Mouse (Mus musculus): ENCODE measurements around the gene Filip1. TPM values are rescaled to one million over a fixed set of nuclear protein-coding genes. Genes with fewer than 3 reads are reported as not detected.

Gene Filip1
- total and polyA plus RNA-seq, 2 experiments from 2014 or later, result 5.9 to 9.2 TPM

DNA sequence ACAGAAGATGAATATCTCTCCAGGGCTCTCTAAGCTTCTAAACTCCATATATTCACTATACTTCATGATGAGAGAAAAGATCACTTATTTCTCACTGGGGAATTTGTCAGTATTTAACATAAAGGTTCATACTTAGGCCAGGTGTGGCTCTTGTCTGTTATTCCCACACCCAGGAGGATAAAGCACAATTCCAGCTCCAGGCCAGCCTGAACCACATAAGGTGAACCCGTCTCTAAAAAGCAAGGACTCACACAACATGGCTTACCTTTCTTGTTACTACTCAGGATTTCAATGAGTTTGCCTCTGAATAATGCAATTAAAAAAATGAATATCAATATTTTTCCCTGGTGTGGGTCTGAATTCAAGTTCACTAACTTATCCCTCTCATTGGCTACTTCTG, 23.6 kb downstream of the Filip1 start:
- Histone ChIP-seq H3K27me3 (ENCODE audit: insufficient read depth, low read length) (no peaks in the 10 kb centered on the region), H3K36me3 (ENCODE audit: insufficient read depth) (no peaks in the 10 kb centered on the region), H3K9ac (no peak overlapping the region), H3K4me1 (ENCODE audit: insufficient read depth) (no peaks in the 10 kb centered on the region), H3K4me2 (ENCODE audit: low read depth) (no peak overlapping the region), H3K9me3 (ENCODE audit: low read length) (no peaks in the 10 kb centered on the region), H3K4me3 (ENCODE audit: low read depth, low read length) (no peak overlapping the region), H3K27ac (ENCODE audit: low read depth, low read length) (no peak overlapping the region)
- DNase-seq, result no peak
- WGBS, result 85% methylated on average over 1 of the region's 1 CpGs
- no peak for TF ChIP-seq CTCF (IDR thresholded peaks at IDR 0.05; ENCODE audit: low read depth)
- ATAC-seq, result no peak

DNA sequence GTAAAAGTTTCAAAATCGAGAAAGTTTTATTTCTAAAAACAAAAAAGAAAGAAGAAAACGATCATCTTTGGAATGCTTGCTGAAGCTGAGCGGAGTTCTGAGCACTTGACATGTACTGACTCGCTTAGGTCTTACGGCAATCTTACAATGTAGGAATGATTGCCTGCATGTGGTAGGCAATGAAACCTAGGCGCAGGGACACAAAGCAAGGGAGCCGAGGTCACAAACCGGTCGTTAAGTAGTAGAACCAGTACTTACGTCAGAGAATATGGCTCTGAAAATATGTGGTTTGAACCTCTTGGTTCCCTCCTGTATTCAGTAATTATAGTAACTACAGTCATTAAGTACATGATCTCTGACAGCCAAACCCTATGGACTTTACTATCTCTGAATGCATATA, 29.4 kb downstream of the Filip1 start:
- Histone ChIP-seq H3K36me3 (ENCODE audit: insufficient read depth) (no peaks in the 10 kb centered on the region), H3K4me2 (ENCODE audit: low read depth) (no peak overlapping the region), H3K4me3 (ENCODE audit: low read depth, low read length) (no peak overlapping the region), H3K27ac (ENCODE audit: low read depth, low read length) (no peak overlapping the region), H3K4me1 (ENCODE audit: insufficient read depth) (no peaks in the 10 kb centered on the region), H3K9ac (no peak overlapping the region), H3K9me3 (ENCODE audit: low read length) (no peaks in the 10 kb centered on the region), H3K27me3 (ENCODE audit: insufficient read depth, low read length) (no peaks in the 10 kb centered on the region)
- no peak for DNase-seq
- 88% methylated on average over 10 of the region's 10 CpGs for WGBS
- no peak for ATAC-seq
- TF ChIP-seq CTCF (IDR thresholded peaks at IDR 0.05; ENCODE audit: low read depth), result no peak

DNA sequence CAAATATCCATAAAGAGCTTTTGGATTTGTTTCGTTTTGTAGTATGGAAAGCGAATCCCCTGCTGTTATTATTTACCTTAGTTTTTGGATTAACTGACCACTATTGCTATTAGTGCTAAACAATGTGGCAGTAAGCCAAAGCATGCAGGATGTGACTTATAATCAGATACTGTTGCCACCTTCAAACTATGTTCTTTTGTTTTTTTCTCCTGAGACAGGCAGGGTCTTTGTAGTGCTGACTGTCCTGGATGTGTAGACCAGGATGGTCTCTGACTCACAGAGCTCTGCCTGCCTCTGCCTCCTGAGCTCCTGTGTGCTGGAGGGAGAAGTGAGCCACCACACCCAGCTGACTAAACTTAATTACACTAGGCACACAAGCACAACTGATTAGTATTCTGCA, 33.4 kb downstream of the Filip1 start:
- no peak overlapping the region for H3K4me2 ChIP-seq (ENCODE audit: low read depth)
- no peak overlapping the region for H3K27ac ChIP-seq (ENCODE audit: low read depth, low read length)
- WGBS, result 75% methylated on average over 2 of the region's 2 CpGs
- 0 out of 2 replicates have a peak, but pooled peaks cover 3% of the 10 kb centered on the region for H3K4me1 ChIP-seq (ENCODE audit: insufficient read depth)
- no peak for TF ChIP-seq CTCF (IDR thresholded peaks at IDR 0.05; ENCODE audit: low read depth)
- no peaks in the 10 kb centered on the region for H3K9me3 ChIP-seq (ENCODE audit: low read length)
- DNase-seq (no peak), ATAC-seq (no peak)
- H3K4me3 ChIP-seq (ENCODE audit: low read depth, low read length), result no peak overlapping the region
- H3K27me3 ChIP-seq (ENCODE audit: insufficient read depth, low read length), result no peaks in the 10 kb centered on the region
- no peaks in the 10 kb centered on the region for H3K36me3 ChIP-seq (ENCODE audit: insufficient read depth)
- H3K9ac ChIP-seq, result no peak overlapping the region

DNA sequence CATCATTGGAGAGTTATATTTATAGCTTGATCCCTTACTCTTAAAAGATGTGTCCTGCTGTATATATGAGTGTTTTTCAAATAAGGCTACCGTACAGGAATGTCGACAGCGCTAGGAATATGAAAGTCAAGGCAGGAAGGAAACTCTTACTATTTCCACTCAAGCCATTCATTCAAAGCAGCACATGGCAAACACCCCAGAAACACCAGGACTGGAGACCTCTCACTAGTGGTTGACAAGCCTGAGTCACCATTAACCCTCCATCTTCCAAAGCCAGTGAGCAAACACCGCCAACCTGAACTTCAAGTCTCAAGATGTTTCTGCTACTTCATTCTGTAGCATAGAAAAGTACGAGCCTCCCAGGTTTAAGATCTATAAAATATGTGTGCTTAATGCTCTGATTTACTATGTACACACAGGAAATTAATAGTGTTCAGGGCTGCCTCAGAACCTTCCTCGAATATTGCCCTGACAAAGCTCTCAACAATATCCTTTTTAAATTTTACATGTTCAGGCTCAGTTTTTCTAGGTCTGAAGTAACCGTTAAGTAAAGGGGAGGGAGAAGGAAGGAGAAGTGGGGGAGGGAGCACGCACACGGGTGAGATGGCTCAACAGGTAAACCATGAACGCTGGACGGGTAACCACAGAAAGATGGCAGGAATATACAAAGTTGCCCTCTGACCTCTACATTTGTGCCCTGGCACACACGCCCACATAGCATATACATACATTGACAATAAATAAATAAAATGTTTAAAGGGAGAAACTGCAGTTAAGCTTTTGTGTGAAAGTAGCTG, 34.2 kb downstream of the Filip1 start:
- Histone ChIP-seq H3K9ac (no peak overlapping the region), H3K27ac (ENCODE audit: low read depth, low read length) (no peak overlapping the region), H3K27me3 (ENCODE audit: insufficient read depth, low read length) (no peaks in the 10 kb centered on the region), H3K9me3 (ENCODE audit: low read length) (no peaks in the 10 kb centered on the region), H3K4me2 (ENCODE audit: low read depth) (peak overlapping the region; percentile 47; the same call in 1 of the 2 replicates), H3K4me1 (ENCODE audit: insufficient read depth) (0 out of 2 replicates have a peak, but pooled peaks cover 3% of the 10 kb centered on the region), H3K4me3 (ENCODE audit: low read depth, low read length) (no peak overlapping the region), H3K36me3 (ENCODE audit: insufficient read depth) (no peaks in the 10 kb centered on the region)
- no peak for DNase-seq
- no peak for ATAC-seq
- no peak for TF ChIP-seq CTCF (IDR thresholded peaks at IDR 0.05; ENCODE audit: low read depth)
- 85% methylated on average over 12 of the region's 12 CpGs for WGBS

DNA sequence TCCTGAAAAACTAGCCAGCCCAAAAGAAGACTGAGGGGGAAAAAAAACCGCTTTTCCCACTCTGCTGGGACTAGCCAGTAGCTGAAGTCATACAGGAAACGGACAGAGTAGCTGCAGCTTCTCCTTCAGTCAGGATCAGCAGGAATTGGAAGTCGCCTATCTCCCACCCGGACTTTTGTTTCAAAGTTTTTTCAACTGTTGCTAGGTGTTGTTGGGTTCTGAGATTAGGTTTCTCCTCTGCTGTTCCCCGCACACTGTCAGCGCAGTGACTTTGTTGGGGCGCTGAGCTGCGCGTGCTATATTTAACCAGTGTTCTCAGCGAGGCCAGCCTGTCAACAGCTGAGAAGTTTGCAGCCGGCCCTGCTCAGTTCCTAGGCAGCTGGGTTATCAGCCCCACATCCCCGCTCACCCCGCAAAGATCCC, 35.1 kb downstream of the Filip1 start:
- no peak for TF ChIP-seq CTCF (IDR thresholded peaks at IDR 0.05; ENCODE audit: low read depth)
- H3K27me3 ChIP-seq (ENCODE audit: insufficient read depth, low read length), result no peaks in the 10 kb centered on the region
- H3K4me2 ChIP-seq (ENCODE audit: low read depth), result peak overlapping the region; percentile 47
- 0 out of 2 replicates have a peak, but pooled peaks cover 3% of the 10 kb centered on the region for H3K4me1 ChIP-seq (ENCODE audit: insufficient read depth)
- H3K9ac ChIP-seq, result peak overlapping the region; percentile 25; the same call in 1 of the 2 replicates
- no peaks in the 10 kb centered on the region for H3K9me3 ChIP-seq (ENCODE audit: low read length)
- H3K36me3 ChIP-seq (ENCODE audit: insufficient read depth), result no peaks in the 10 kb centered on the region
- H3K27ac ChIP-seq (ENCODE audit: low read depth, low read length), result no peak overlapping the region
- 9% methylated on average over 13 of the region's 13 CpGs for WGBS
- ATAC-seq, result peak; percentile 86
- DNase-seq, result peak; percentile 33
- peak overlapping the region; percentile 19; the same call in 1 of the 2 replicates for H3K4me3 ChIP-seq (ENCODE audit: low read depth, low read length)

DNA sequence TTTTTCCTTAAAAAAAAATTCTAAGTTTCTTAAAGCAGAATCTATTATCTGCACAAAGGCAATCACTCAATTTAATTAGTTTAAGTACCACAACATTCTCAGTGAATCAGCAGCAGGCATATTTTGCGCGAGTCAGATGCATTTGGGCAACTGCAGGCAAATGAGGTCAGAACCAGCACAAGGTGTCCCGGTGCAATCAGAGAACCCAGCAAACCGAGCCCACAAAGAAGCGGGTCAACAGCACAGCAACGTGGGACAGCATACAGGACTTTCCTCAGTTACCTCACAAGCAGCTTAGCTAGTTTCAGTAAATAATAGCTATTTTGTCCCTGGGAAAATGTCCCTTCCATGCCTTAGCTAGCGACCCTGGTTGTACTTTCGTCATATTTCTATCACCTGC, 35.9 kb downstream of the Filip1 start:
- no peaks in the 10 kb centered on the region for H3K9me3 ChIP-seq (ENCODE audit: low read length)
- no peak overlapping the region for H3K4me3 ChIP-seq (ENCODE audit: low read depth, low read length)
- H3K4me2 ChIP-seq (ENCODE audit: low read depth), result 0 out of 2 replicates have a peak overlapping the region, but pooled peaks have one; percentile 47
- no peak for TF ChIP-seq CTCF (IDR thresholded peaks at IDR 0.05; ENCODE audit: low read depth)
- 0 out of 2 replicates have a peak, but pooled peaks cover 3% of the 10 kb centered on the region for H3K4me1 ChIP-seq (ENCODE audit: insufficient read depth)
- H3K9ac ChIP-seq, result no peak overlapping the region
- H3K27me3 ChIP-seq (ENCODE audit: insufficient read depth, low read length), result no peaks in the 10 kb centered on the region
- no peak overlapping the region for H3K27ac ChIP-seq (ENCODE audit: low read depth, low read length)
- 43% methylated on average over 8 of the region's 8 CpGs for WGBS
- no peaks in the 10 kb centered on the region for H3K36me3 ChIP-seq (ENCODE audit: insufficient read depth)
- DNase-seq (no peak), ATAC-seq (no peak; the same call in 1 of the 2 replicates)

DNA sequence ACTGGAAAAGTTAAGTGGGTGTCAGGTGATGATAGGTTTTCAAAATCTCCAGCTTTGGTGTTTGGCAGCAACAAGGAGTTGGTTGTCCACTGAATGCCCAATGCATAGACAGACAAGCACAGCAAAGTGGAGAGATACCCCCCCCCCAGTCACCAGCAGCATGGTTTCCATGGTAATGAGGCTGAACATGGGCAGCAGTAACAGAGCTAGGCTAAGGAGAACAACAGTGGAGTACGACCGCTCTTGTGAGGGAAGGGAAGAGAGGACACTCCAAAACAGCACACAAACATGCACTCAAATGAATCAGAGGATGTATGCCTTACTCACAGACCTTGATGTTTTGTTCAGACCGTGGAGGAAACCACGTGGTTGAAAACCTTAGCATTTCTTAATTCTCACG, 37.5 kb downstream of the Filip1 start:
- Histone ChIP-seq H3K4me1 (ENCODE audit: insufficient read depth) (0 out of 2 replicates have a peak, but pooled peaks cover 3% of the 10 kb centered on the region), H3K9ac (no peak overlapping the region), H3K27me3 (ENCODE audit: insufficient read depth, low read length) (no peaks in the 10 kb centered on the region), H3K4me3 (ENCODE audit: low read depth, low read length) (no peak overlapping the region), H3K9me3 (ENCODE audit: low read length) (no peaks in the 10 kb centered on the region), H3K27ac (ENCODE audit: low read depth, low read length) (no peak overlapping the region), H3K4me2 (ENCODE audit: low read depth) (no peak overlapping the region), H3K36me3 (ENCODE audit: insufficient read depth) (no peaks in the 10 kb centered on the region)
- ATAC-seq (no peak), DNase-seq (no peak)
- 74% methylated on average over 5 of the region's 5 CpGs for WGBS
- no peak for TF ChIP-seq CTCF (IDR thresholded peaks at IDR 0.05; ENCODE audit: low read depth)
